Mouse (Mus musculus) megakaryocyte, embryonic 14.5 days (primary cell): Measurements from ENCODE around the gene Gm49416.

ENCODE experiments used
- FLI1 ChIP-seq: IDR thresholded peaks from 2 replicates; pipeline ENCODE4 v1.6.1; 2012; ENCODE audit warnings: low read length, inconsistent platforms, mixed read lengths
- GATA1 ChIP-seq: IDR thresholded peaks from 3 replicates; pipeline ENCODE4 v1.6.1; 2012; ENCODE audit warnings: mixed read lengths, low read length, inconsistent platforms, borderline replicate concordance

GRCm38 (mm10) chr19:8926766-8927165, 38.0 kb downstream of the Gm49416 start:
- TF ChIP-seq GATA1: no peak
- TF ChIP-seq FLI1: no peak
